Mouse (Mus musculus): ENCODE data around the gene Pagr1a.
A peak's percentile ranks its signal among the peaks of the same experiment; 100 is the strongest.

Pagr1a gene

DNA sequence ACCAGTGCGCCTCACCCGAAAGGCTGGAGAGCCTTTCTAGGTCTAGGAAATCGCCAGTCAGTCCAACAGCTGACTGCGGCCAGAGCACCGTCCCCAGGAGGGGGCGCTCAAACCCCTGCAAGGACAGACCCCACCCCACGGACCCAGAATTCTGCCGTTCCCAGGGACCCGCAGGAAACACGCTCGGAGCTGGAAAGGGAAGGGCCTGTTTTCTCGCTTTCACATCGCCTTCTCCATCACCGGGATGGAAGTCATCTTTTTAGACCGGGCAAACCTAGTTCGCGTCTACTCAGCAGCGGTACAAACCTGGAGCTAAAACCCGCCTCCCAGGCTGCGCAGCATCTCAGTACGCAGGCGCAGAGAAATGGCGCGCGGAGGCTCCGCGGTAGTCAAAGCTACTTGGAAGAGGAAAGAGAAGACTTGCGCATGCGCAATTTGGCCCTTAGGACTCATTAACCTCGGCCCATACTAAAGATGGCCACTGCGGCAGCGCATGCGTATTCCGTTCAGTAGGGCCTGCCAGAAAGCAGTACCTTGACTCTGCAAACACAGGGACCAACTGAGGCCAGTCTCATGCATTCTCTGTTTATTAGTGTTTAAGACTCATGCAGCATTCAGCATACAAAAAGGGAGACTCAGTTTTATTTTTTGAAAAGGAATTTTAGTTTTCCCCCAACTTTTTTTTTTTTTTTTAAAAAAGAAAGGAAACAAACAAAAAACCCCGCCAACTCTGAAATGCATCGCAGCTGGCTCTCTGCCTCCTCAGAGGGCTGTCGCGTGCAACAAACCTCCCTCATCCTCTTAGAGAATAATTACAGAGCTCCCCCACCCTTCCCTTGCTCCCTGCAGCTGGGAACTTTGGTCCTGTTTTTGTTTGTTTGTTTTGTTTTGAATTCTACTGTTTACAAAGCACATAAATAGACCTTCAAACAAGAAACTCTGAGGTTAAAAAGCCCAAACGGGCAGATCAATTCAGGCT, at the start of gene Pagr1a:
Pagr1a (minus strand) TSS at position 382 of the 979 bp plus-strand sequence.
- DNase-seq (ENCODE audit: low read depth, low spot score), result peak; percentile 98

DNA sequence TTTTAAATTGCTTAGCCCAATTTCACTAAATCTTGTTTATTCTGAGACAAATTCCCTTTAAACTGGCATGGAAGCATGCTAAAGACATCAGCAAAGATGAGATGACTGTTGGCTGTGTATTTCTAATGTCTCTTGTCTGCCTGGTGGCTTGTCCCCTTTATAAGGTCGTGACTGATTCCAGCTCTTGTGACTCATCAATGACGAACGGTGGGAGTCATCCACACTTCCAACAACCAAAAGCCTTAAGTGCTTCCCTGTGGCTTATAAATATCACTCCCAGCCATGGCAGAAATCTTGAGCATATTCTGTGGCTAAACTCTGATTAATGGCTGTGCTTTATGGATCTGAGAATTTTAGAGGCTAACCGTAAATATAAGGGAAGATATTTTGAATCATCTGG, 49.2 kb upstream of the Pagr1a start:
- DNase-seq (ENCODE audit: low read depth, low spot score), result no peak

DNA sequence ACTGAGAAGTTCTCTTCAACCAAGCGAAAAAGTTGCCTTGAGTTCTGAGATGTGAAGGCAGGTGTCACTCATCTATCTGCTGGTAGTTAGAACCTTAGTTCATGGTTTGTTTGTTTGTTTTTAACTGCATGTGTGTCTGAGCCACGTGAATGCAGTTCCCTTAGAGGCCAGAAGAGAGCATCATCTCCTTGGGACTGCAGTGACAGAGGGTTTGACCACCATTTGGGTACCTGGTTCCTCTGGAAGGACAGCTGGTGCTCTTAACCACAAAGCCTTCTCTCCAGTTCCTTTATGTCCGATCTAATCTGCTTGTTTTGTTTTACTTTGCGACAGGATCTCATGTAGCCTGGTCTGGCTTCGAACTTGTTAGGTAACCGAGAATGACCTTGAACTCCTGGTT, 48.4 kb upstream of the Pagr1a start:
- no peak for DNase-seq (ENCODE audit: low read depth, low spot score)

DNA sequence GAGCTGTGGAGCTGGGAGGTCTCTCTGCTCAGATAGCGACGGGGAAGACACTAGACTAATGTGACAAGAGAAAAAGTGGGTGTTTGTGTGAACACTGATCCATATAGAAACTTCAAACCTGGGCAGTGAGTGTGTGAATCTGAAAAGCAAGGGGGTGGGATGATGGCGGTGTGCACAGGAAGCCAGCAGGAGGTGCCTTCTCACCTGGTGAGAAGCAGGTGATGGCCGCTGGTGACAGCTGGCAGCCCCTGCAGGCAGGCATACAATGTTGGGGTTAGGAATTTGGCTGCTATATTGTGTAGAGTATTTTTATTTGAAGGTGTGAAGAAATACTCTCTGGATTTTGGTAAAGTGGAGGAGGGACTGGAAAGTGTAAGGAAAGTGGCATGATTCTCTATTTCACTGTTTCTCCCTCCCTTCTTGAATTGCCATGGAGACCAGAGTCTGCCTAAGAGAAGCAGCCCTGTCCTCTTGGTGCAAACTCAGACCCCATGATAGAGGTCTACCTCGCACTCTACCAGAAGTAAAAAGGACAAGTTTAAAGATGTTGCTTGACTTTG, 38.0 kb upstream of the Pagr1a start:
- no peak for DNase-seq (ENCODE audit: low read depth, low spot score)

DNA sequence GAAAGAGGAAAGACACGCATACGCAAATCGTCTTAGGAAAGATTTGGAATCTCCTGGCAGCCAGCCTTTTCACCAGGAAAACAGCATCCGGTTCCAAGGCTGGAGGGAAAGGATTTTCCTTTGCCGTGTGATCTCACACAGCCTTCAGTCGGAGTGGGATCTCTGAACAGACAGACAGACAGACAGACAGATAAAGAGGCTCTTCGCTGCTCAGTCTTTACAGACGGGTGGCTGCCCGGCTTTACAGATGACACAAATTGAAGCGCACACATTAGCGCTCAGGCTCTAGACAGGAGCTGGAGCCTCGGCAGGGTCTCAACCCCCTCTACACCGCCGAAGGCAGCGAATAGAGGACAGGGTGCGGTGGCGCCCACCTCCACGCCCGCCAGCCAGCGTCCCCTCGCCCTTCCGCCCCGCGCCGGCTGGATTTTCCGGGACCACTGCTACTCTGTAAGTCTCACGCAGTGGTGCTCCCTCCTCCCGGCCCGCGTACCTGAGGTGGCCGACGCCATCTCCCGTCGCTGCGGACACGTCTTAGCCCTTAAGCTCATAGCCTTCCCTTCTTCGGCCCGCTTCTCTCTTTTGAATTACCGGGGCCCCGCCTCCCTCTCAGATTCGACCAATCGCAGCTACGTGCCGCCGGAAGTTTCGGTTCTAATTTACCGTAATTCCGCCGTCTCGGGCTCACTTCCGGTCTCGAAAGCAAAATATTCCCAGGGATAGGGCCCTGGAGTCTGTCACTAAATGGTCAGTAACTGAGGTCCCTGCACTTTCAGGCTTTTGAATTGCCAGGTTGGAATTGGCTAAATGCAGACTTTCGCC, 24.9 kb upstream of the Pagr1a start, which contains the start of gene Kif22:
Kif22 (minus strand) TSS at position 621 of the 822 bp plus-strand sequence.
- DNase-seq (ENCODE audit: low read depth, low spot score), result peak; percentile 66

DNA sequence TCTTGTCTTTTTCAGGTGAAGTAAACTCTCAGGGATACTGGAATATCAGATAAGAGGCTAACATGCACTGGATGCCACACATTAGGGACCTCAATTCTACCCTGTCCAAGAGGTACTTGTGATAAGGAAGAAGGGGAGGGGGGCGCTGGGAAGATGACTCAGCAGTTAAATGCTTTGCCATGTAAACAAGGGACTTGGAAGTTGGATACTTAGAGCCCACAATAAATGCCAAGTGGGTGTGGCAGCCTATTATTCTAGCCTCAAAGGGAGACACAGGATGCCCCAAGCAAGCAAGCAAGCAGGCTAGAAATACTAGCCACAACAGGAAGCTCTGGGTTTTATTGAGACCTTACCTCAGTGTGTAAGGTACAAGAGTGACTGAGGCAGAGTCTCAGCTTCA, 14.1 kb upstream of the Pagr1a start:
- DNase-seq (ENCODE audit: low read depth, low spot score), result no peak

DNA sequence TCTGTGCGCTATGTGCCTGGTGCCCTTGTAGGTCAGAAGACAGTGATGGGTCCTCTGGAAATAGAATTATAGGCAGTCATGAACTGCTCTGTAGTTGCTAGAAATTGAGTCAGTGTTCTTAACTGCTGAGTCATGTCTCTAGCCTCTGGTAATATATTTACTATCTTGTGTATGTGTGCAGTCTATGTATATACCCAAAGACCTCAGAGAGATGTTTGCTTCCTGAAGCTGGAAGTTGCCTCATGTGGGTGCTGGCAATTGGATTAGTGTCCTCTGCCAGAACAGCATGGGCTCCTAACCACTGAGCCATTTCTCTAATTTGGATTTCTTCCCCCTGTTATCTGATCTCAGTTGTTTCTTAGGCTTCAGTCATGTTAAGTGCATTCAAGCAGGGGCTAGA, 13.0 kb upstream of the Pagr1a start:
- DNase-seq (ENCODE audit: low read depth, low spot score), result no peak

DNA sequence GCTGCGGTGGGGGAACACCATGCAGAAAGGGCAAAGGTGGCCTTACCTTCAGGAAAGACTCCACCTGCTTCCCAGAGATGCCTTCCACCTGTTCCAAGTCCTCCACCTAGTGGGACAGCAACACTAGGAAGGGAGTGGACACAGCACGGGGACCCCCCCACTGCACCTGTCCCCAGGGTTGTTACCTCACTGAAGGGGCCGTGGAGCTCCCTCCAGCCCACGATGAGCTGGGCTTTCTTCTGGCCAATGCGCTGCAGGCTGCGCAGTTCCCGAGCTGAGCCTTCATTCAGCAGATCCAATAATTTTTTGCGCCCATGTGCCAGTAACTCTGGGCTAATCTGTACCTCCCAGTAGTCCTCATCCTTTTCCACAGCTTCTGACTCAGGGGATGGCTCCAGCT, 10.7 kb upstream of the Pagr1a start:
- DNase-seq (ENCODE audit: low read depth, low spot score), result no peak

DNA sequence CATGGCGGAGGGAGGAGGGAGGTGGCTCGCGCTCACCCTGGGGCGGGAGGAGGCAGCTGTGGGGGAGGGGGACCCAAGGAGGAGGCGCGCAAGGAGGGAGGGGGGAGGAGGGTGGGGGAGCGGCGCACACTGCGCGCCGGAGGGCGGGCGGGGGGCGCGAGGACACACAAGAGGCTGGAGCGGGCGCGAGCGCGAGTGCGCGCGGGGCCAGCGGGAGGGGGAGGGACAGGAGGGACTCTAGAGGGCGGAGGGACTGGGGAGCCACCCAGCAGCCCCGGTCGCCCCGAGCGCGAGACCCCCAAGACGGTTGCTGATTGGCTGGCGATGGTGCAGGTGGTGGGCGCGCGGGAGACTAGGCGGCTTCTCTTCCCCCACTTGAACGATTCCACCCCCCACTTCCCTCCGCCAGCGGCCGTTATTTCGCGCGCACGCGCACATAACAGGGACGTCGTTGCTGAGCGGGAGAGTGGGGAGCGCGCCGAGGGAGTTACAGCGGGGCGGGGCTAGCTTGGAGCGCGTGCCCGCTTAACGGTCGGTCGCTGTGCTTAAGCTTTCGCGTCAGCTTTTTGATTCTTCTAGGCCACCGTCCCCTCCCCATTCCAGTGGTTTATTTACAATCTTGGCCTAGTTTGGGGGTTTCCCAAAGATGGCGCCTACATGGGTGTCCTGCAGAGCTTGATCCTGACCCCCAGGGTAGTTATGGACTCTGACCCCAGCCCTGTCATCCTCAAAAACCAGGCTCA, 10.0 kb upstream of the Pagr1a start, which contains the start of gene Maz:
Maz (minus strand) TSS at position 54 of the 743 bp plus-strand sequence.
- peak; percentile 98 for DNase-seq (ENCODE audit: low read depth, low spot score)

DNA sequence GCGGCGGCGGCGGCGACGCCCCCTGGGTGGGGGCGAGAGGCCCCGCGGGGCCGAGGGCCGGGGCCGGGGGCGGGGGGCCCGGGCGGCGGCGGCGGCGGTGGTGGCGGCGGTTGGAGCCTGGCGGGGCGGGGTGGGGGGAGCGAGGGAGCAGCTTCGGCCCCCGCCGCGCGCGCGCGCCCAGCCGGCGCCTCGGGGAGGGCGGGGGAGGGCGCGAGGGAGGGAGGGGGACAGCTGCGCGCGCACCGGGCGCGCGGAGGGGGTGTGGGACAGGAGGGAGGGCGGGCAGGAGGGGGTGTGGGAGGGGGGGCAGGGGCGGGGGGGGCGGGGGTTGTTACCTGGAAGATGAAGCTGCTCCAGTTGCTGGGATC, 9.4 kb upstream of the Pagr1a start:
- DNase-seq (ENCODE audit: low read depth, low spot score), result no peak

DNA sequence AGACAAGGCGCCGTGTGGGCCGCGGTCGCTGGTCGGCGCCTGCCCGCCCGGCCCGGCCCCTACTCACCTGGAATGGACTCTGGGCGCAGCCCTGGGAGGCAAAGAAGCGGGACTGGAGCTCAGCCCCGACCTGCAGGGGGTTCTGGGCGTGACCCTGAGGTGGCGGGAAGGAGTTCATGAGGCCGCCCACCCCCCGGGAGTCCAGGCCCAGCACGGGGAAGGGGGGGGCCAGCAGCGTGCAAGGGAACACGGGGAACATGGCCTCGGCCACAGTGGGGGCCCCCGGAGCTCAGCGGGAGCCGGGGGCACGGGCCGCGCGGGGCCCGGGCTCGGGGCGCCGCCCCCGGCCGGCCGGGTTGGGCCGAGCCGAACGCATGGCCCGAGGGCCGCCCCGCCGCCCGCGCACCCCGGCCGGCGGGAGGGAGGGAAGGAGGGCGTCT, 9.0 kb upstream of the Pagr1a start:
- no peak for DNase-seq (ENCODE audit: low read depth, low spot score)

DNA sequence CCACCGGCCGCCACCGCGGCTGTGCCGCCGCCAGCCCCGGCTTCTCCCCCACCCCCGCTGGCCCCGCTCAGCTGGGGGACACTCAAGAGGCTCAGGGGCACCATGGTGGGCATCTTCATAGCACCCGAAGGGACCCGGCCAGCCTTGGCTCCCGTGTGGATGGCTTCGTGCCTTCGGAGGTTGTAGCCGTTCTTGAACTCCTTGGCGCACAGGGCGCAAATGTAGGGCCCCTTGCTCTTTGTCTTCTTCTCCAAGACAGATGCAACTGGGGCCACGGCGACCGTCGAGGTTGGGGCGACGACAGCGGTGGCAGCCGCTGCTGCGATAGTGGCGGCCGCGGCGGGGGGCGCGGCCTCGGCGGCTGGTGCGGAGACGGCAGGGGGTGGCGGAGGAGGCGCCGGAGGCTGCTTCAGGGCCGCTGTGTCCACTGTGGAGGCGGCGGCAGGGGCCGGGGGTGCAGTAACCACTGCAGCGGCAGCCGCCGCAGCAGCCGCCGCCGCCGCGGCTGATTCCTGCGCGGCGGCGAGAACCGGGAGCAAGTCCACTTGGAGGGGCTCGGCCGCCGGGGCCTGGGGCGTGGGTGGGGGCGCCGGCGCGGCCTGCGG, 8.5 kb upstream of the Pagr1a start:
- DNase-seq (ENCODE audit: low read depth, low spot score), result no peak

DNA sequence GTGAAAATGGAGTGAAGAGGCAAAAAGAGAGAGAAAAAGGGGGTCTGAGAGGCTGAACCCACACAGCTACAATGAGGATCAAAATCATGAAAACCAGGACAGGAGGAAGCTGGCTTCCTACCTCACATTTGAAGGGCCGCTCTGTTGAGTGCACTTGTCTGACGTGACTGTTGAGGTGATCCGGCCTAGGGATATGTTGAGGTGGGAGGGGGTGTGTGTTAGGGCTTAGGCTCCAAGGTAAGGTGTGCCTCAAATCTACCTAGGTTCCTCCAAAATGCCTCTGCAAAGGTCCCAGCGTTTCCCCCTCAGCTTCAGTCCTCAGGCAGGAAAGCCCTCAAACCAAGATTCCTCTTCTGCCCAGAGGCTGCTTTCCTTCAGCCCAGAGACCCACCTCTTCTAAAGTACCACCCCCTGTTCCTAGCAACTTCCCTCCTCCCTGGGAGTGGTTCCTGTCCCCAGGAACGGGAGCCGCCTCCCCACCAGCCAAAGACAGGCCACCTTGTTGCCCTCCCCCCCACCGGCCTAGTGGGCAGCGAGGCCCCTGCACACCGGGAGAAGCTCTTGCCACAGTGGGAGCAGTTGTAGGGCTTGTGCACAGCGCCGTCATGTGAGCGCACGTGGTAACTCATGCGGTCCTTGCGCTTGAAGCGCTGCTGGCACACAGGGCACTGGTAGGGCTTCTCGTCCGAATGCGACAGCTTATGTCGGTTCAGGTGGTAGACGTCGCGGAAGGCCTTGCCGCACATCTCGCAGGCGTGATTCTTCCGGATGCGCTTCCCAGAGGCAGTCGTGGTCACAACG, 7.8 kb upstream of the Pagr1a start:
- no peak for DNase-seq (ENCODE audit: low read depth, low spot score)

DNA sequence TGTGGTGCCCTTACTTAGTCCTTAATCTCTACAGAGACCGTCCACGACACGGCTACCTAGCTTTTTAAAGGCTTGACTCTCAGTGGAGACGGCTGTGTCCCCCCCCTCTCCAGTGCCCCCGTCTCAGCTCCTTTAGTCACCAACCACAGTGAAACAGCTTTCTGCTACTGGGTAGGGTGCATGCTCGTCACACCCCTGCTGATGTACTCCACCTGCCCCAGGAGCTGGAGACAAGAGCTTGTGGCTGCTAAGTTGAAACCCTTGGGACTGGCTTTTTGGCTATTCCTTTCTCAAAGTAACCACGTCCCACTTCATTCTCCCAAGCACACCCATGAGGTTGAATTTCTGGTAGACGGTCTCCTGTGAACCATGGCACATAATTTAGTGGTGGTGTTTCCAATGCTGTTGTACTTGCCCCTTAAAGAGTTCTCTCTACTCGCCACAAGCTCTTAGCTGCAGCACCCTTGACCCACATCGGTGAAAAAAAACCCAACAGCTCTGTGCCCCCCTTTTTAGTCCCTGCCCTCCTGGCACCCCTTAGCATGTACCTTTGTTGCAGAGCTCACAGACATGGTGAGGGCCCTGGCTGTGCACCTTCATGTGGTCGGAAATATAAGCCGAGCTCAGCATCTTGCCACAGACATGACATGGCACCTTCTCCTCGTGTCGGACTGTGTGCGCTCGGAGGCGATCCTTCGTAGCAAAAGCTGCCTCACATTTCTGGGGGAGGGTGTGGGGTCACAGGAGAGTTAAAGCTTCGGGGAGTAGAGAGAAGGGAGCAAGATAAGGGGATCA, 6.9 kb upstream of the Pagr1a start:
- no peak for DNase-seq (ENCODE audit: low read depth, low spot score)

DNA sequence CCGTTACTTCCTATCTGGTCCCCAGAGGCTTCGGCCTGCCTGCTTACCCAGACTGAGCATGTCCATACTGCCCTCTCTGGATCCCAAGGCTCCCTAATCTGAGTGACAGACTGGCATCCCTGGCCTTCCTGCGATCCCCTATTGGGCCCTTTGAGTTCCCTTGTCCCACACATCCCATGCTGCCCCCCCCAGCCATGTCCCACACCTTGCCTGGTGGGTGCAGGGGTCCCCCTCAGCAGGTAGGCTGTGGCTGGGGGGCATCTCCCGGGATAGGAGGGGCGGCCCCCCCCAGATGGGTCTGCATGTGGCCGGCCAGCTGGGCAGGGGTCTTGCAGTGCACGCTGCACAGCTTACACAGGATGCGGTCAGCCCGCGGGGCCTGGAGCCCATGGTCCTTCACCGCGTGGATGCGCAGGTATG, 6.1 kb upstream of the Pagr1a start:
- no peak for DNase-seq (ENCODE audit: low read depth, low spot score)

DNA sequence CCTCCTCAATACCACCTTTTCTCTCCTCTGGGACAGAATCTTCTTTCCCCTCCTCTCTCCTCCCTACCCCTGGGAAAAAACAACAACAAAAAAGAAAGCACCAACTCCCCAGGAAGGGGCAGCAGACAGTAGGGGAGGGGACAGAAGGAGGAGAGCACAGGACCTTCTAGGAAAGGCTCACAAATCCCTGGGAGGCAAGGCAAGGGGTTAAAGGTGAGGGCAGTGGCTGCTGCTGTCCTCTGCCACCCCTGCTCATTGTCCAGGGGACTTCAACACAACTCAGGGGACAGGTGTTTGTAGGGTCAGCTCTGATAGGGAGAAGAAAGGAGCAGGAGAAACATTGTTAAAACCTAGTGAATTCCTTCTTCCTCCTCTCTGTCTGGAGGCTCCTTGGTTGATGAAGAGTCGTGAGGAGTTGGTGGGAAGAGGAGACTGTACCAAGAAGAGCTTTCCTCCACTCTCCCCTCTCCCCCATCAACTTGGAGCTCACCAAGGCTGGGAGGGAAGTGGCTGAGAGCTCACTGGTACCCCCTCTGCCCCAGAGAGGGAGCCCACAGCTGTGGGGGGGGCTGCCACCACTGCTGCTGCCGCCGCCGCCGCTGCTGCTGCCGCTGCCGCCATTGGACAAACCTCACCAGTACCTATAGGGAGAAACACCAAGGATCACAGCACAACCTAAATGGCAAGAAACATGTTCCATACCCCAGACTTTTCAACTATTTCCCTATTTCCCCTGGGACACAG, 5.5 kb upstream of the Pagr1a start:
- no peak for DNase-seq (ENCODE audit: low read depth, low spot score)

DNA sequence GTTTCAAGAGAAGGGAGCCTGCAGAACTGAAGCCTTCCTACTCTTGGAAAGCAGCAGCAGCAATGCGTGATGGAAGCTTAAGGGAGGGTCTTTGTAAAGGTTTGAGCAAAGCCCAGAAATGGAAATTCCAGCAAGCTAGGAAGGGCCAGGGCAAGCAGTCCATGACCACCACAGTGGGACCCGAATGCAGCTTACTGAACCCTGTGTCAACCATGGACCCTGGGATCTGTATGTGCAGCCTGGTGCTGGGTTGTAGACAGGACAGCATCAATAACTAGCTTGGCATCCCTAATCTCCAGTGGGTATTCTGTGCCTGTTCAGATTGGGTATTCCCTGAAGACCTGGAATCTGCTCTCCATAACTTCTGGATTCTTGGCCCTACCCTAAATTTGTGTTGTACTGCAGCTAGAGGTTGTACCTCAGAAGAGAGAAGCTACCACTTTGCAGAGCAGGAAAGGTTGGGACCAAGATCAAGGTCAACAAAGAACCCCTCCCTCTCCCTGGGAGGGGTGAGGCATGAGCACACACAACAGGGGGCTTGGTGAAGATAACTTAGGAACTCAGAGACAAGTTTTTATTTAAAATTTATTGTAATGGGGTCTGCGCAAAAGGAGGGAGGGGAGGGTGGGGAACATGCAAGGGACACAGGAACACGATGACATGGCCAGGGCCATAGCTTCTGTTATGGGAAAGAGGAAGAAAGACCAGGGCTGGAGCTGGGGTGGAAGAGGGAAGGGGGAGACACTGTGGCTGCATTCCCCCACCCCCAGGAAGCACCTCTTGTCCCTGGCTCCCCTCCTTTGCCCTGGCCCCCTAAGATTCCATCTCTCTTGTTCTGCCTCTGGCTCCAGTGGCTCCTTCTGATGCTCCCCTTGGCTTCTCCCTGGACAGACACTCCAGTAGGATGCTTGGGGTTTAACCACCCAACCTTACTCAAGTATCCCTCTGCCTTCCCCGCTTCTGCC, 4.7 kb upstream of the Pagr1a start:
- no peak for DNase-seq (ENCODE audit: low read depth, low spot score)
